Mouse (Mus musculus) C2C12 (cell line): ENCODE data around the gene Ttll10.

ENCODE experiments used
- CTCF ChIP-seq: IDR thresholded peaks from one replicate; pipeline ENCODE4 v1.5.1; 2011; ENCODE audit not compliant: control insufficient read depth, insufficient read depth, insufficient read length
- MAX ChIP-seq: IDR thresholded peaks from one replicate; pipeline ENCODE4 v1.6.1; 2011; ENCODE audit warnings: mild to moderate bottlenecking, control low read depth

GRCm38 (mm10) chr4:156057702-156058101, 1.5 kb downstream of the Ttll10 start:
- TF ChIP-seq MAX (no peak), CTCF (no peak)
